Mouse (Mus musculus) heart, embryonic 12.5 days (tissue): Measurements from ENCODE around the gene Ccin. TPM values are rescaled to one million over a fixed set of nuclear protein-coding genes. Genes with fewer than 3 reads are reported as not detected.

Experiments used
- ATAC-seq: fragments of 200-750 bp; cut with Nextera tagmentation; 2 replicates; pipeline ENCODE4 v1.8.0; 2017; ENCODE audit warnings: moderate TSS enrichment, moderate library complexity; ENCODE audit not compliant: insufficient number of reproducible peaks, low FRiP score
- H3K27ac ChIP-seq: fragments of 300-500 bp; sonication (generic); 2 replicates; pipeline ENCODE4 v1.5.1; 2016; ENCODE audit warnings: mild to moderate bottlenecking, moderate library complexity; ENCODE audit not compliant: poor library complexity, severe bottlenecking
- H3K27me3 ChIP-seq: fragments of 300-500 bp; sonication (generic); replicated peaks from 2 replicates; pipeline ENCODE4 v1.6.1; 2016; ENCODE audit warnings: mild to moderate bottlenecking, moderate library complexity
- H3K36me3 ChIP-seq: fragments of 300-500 bp; sonication (generic); 2 replicates; pipeline ENCODE4 v1.6.1; 2016; ENCODE audit warnings: mild to moderate bottlenecking, moderate library complexity
- H3K4me1 ChIP-seq: fragments of 300-500 bp; sonication (generic); replicated peaks from 2 replicates; pipeline ENCODE4 v1.6.1; 2016; ENCODE audit warnings: mild to moderate bottlenecking
- H3K4me2 ChIP-seq: fragments of 300-500 bp; sonication (generic); 2 replicates; pipeline ENCODE4 v1.6.1; 2016; ENCODE audit warnings: mild to moderate bottlenecking, moderate library complexity
- H3K4me3 ChIP-seq: fragments of 300-500 bp; sonication (generic); 2 replicates; pipeline ENCODE4 v1.5.1; 2016; ENCODE audit warnings: mild to moderate bottlenecking
- H3K9ac ChIP-seq: fragments of 300-500 bp; sonication (generic); 2 replicates; pipeline ENCODE4 v1.6.1; 2016; ENCODE audit warnings: mild to moderate bottlenecking, moderate library complexity
- H3K9me3 ChIP-seq: fragments of 300-500 bp; sonication (generic); replicated peaks from 2 replicates; pipeline ENCODE4 v1.6.1; 2016; ENCODE audit warnings: mild to moderate bottlenecking, moderate library complexity
- WGBS: fragments of 180-500 bp; shearing (Covaris S2); methylation state at CpG from one replicate; pipeline ENCODE4 v1.1.7; 2016; 5-methylcytosine and 5-hydroxymethylcytosine counted together
- polyA plus RNA-seq: library from polyadenylated mRNA; unstranded; fragments of >200 nt; fragmentation: Nextera tagmentation; extraction: Ambion mirVana; gene quantifications from 2 replicates; pipeline ENCODE4 v1.2.1, GENCODE M21; 2016

Gene Ccin
- 0.09 TPM in 1 of 2 replicates, not detected in the other for polyA plus RNA-seq

DNA sequence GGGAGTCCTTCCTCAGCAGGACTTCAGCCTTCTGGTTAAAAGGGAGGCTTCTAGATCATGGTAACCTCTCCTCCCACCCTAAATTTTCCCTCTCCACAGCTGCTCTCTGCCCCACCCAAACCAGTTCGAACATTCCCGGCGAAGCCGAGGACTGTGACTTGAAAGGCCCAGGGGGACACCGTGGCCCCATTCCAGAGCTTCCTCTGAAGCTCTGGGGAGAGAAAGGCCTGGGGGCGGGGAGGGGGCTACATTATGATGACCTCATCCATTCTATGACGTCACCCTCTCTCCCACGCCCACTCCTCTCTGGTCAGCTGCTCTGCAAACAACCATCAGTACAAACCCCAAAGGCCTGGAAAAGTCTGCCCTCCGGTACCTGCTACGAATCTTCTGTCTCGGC, at the start of gene Ccin:
Gene Ccin, plus strand, starts transcription at position 303 of the 400 bp plus-strand sequence.
- Histone ChIP-seq H3K27me3 (peaks cover 5% of the 10 kb centered on the region; the same call in 1 of the 2 replicates), H3K9ac (peak within 1 kb of the TSS; percentile 72), H3K36me3 (peaks cover 3% of the 10 kb centered on the region; the same call in 1 of the 2 replicates), H3K4me1 (peaks cover 15% of the 10 kb centered on the region), H3K4me2 (peak within 1 kb of the TSS; percentile 75), H3K27ac (no peak within 1 kb of the TSS), H3K9me3 (no peaks in the 10 kb centered on the region), H3K4me3 (peak within 1 kb of the TSS; percentile 44)
- no peak for ATAC-seq
- 68% methylated on average over 11 of the region's 11 CpGs for WGBS

DNA sequence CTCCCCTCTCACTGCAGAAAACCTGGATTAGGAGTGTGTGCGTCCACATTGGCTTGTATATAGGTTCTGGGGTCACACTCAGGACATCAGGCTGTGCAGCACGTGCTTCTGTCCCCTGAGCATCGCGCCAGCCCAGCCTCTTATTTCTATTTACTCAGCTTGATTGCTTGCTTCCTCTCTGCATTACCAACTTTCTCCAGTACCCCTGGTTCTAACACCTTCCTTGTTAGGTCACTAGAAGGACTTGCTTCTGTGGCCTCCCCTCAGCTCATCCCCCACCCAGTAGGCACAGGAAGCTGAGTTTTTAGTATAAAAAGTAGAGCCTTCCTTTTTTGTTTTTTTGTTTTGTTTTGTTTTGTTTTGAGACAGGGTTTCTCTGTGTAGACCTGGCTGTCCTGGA, 47.1 kb upstream of the Ccin start:
- ATAC-seq: no peak
- no peak overlapping the region for H3K9ac ChIP-seq
- WGBS: 67% methylated on average over 4 of the region's 4 CpGs
- H3K36me3 ChIP-seq: peaks cover 59% of the 10 kb centered on the region
- no peak overlapping the region for H3K4me3 ChIP-seq
- H3K9me3 ChIP-seq: no peaks in the 10 kb centered on the region
- H3K4me2 ChIP-seq: no peak overlapping the region
- 0 out of 2 replicates have a peak, but pooled peaks cover 6% of the 10 kb centered on the region for H3K4me1 ChIP-seq
- H3K27me3 ChIP-seq: no peaks in the 10 kb centered on the region
- no peak overlapping the region for H3K27ac ChIP-seq

DNA sequence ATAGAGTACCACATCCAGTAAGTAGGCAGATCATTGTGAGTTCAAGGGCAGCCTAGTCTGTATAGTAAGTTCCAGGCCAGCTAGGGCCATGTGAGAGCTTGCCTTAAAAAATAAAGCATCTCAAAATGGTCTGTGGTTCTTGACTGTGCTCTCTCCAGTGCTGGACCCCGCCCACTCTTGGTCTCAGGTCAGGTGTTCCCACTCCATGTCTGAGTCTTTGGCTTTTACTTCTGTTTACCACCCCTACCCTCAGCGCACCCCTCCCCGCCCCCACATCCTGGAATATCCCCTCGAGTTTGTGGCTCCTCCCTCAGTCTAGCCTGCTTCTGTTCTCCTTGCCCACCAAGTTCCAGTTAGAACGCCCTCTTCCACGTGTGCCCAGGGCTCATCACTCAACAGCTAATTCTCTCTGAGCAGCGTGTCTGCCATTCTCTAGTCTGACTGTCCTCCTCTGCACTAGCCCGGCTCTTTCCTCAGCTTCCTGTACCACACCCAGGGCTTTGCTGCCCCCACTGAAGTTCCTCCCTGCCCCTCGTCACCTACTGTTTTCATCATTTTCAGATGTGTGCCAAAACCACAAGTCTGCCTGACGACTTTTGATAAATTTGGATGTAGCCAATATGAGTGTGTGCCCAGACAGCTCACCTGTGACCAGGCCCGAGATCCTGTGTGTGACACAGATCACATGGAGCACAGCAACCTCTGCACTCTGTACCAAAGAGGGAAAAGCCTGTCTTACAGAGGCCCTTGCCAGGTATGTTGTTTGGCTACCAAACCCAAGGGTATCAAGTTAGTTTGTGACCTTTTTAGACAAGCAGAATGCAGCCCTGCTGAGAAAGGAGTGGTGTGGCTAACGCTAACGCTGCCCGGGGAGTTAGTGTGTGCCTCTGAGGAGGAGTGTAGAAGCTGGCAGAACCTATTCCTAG, 46.3 kb upstream of the Ccin start:
- Histone ChIP-seq H3K4me2 (no peak overlapping the region), H3K36me3 (peaks cover 55% of the 10 kb centered on the region), H3K27ac (no peak overlapping the region), H3K4me1 (0 out of 2 replicates have a peak, but pooled peaks cover 3% of the 10 kb centered on the region), H3K9ac (no peak overlapping the region), H3K27me3 (no peaks in the 10 kb centered on the region), H3K4me3 (no peak overlapping the region), H3K9me3 (no peaks in the 10 kb centered on the region)
- WGBS: 72% methylated on average over 14 of the region's 14 CpGs
- 0 out of 2 replicates have a peak, but pooled peaks have one; percentile 29 for ATAC-seq

DNA sequence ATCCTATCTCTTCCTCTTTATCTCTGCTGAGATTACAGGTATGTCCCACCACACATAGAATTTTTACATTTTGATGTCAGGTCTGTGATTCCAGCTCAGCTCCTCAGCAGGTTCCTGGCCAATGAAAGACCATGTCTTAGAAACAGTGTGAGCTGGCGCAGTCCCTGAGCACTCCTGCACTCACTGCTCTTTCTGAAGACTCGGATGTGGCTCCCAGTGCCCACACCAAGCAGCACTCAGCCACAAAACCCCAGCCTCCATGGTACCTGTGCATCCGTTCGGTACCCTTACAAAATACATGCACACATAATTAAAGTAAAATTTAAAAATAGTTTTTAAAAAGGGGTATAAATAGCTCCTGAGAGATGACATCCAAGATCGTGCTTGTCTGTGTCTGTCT, 42.0 kb upstream of the Ccin start:
- 87% methylated on average over 5 of the region's 5 CpGs for WGBS
- Histone ChIP-seq H3K36me3 (peaks cover 64% of the 10 kb centered on the region), H3K9me3 (no peaks in the 10 kb centered on the region), H3K4me3 (no peak overlapping the region), H3K9ac (no peak overlapping the region), H3K4me1 (0 out of 2 replicates have a peak, but pooled peaks cover 3% of the 10 kb centered on the region), H3K27ac (no peak overlapping the region), H3K4me2 (no peak overlapping the region), H3K27me3 (no peaks in the 10 kb centered on the region)
- no peak for ATAC-seq

DNA sequence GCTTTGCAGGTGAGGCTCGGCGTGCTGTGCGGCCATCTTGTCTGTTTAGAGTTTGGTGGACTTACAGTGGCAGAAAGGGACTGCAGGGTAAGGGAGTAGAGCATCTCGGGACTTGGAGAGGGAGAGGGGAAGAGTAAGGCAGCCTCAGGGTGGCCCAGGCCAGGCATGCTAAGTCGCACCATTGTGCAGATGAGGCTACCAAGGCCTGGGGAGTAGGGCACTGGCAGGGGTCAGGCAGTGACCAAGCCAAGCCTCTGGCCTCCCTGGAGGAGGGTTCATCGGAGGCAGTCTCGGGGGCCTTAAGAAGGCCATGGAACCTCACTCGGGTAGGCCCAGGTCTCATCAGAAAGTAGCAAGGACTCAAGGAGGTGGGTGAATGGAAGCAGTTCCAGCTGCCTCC, 40.9 kb upstream of the Ccin start:
- Histone ChIP-seq H3K4me2 (no peak overlapping the region), H3K36me3 (peaks cover 67% of the 10 kb centered on the region), H3K27me3 (no peaks in the 10 kb centered on the region), H3K4me3 (no peak overlapping the region), H3K9ac (no peak overlapping the region), H3K4me1 (no peaks in the 10 kb centered on the region), H3K27ac (no peak overlapping the region), H3K9me3 (no peaks in the 10 kb centered on the region)
- ATAC-seq: no peak
- 88% methylated on average over 8 of the region's 8 CpGs for WGBS

DNA sequence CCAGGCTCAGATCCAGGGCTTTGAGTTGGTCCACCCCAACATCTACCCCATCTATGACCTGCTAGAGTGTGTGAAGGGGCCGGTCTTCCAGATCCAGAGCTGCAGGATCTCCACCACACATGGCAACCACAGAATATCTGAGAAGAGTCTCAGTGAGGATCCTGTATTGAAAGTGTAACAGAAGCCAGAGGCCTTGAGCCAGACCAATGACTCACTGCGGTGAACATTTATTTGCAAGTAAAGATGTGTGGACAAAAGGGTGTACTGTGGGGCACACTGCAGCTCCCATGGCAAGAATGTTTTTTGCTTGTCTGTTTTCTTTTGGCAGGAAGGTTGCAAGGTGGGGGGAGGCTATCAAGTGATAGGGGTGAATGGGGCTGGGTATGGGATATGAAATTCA, 35.7 kb upstream of the Ccin start:
- Histone ChIP-seq H3K4me2 (no peak overlapping the region), H3K4me3 (no peak overlapping the region), H3K27ac (no peak overlapping the region), H3K36me3 (peaks cover 31% of the 10 kb centered on the region), H3K9ac (no peak overlapping the region), H3K4me1 (no peaks in the 10 kb centered on the region), H3K9me3 (no peaks in the 10 kb centered on the region), H3K27me3 (no peaks in the 10 kb centered on the region)
- ATAC-seq: no peak
- WGBS: 89% methylated on average over 2 of the region's 2 CpGs

DNA sequence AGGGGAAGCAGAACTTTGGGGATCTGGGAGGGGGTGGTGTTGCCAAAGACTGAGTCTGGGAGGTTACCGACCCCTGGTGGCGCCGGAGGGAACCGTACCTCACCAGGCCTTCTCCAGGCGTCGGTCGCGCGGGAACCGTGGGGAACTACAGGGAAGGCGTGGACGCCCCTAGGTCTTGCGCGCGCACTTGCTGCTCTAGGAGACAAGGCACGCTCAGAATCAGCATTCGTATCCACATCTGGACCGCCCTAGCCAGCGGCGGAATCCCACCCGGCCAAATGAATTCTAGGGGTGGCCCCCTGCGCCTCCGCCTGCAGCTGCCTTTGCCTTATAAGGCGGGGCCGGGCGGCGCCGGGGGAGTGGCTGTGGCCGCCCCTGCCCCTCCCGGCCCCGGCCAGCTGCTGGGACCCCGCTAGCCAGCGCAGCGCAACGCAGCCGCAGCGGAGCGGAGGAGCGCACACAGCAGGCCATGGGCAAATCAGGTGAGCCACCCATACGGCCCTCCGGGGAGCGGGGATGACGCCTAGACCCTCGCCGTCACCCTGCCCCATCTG, 25.9 kb upstream of the Ccin start, which contains the start of gene Glipr2:
Gene Glipr2, plus strand, starts transcription at position 110 of the 554 bp plus-strand sequence.
- H3K9ac ChIP-seq: peak within 1 kb of the TSS; percentile 84
- 1% methylated on average over 45 of the region's 45 CpGs for WGBS
- H3K4me1 ChIP-seq: peaks cover 22% of the 10 kb centered on the region
- ATAC-seq: peak; percentile 89
- peak within 1 kb of the TSS; percentile 79 for H3K4me3 ChIP-seq
- H3K9me3 ChIP-seq: no peaks in the 10 kb centered on the region
- H3K27me3 ChIP-seq: no peaks in the 10 kb centered on the region
- no peaks in the 10 kb centered on the region for H3K36me3 ChIP-seq
- H3K4me2 ChIP-seq: peak within 1 kb of the TSS; percentile 95
- peak within 1 kb of the TSS; percentile 89 for H3K27ac ChIP-seq

DNA sequence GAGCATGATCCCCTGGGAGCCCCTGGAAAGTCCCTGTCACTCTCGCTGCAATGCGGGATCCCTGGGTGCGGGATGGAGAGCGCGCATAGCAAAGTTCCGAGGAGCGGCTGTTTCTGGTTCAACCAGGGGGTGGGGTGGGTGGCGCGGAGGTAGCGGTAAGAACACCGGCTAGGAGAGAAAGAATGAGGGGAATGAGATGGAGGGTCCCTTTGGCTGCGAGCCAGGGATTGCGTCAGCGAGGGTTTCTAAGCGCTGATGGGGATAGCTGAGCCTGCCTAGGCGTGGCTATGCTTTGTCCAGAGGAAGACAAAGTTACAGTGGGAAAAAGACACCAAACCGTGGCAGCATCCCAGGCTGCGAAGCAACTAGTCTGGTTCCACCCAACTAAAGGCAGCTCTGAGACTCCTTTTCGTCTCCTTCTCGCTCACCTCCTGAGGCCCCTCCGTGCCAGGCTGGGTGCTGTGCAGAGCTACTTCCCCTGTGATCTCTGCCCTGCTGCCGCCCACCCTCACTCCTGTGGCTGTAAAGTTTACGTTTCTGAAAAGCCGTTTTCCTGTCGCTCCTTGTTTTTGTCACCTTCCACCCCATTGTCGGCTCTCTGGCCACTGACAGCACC, 25.3 kb upstream of the Ccin start:
- Histone ChIP-seq H3K4me1 (peaks cover 22% of the 10 kb centered on the region), H3K9me3 (no peaks in the 10 kb centered on the region), H3K9ac (peak overlapping the region; percentile 84), H3K4me3 (peak overlapping the region; percentile 79), H3K27me3 (no peaks in the 10 kb centered on the region), H3K4me2 (peak overlapping the region; percentile 95), H3K36me3 (no peaks in the 10 kb centered on the region), H3K27ac (peak overlapping the region; percentile 89)
- peak; percentile 66 for ATAC-seq
- WGBS: under 1% methylated on average over 26 of the region's 26 CpGs

DNA sequence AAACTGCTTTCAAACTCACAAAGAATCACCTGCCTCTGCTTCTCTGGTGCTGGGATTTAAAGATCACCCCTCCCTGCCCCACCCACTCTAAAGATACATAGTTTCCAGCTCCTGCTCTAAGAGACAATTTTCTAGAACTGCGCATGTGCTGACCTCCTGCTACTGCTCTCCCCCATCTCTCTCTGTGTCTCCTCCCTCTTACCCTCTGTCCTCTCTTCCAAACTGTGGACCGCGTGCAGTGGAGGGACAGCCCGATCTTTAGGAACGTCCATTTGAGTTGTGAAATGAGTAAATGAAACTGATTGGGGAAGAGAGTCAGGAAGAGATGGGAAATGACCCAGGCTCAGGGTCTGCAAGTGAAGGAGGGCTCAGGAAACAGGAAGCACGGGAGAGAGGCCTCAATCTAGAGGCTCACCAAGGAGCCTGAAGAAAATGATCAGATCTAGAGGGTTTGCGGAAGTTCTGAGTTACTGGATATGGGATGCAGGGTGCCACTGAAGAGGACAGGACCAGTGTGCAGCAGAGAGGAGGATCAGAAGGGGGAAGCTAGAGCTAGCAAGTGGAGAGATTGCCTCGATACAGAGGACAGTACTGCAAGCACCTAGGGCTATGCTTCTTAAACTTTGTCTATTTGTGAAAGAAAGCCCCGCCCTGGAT, 23.6 kb upstream of the Ccin start:
- no peaks in the 10 kb centered on the region for H3K9me3 ChIP-seq
- H3K36me3 ChIP-seq: no peaks in the 10 kb centered on the region
- 46% methylated on average over 9 of the region's 9 CpGs for WGBS
- H3K27ac ChIP-seq: no peak overlapping the region
- H3K27me3 ChIP-seq: no peaks in the 10 kb centered on the region
- H3K4me3 ChIP-seq: peak overlapping the region; percentile 11; the same call in 1 of the 2 replicates
- no peak for ATAC-seq
- peak overlapping the region; percentile 40; the same call in 1 of the 2 replicates for H3K9ac ChIP-seq
- peaks cover 35% of the 10 kb centered on the region for H3K4me1 ChIP-seq
- peak overlapping the region; percentile 47 for H3K4me2 ChIP-seq

DNA sequence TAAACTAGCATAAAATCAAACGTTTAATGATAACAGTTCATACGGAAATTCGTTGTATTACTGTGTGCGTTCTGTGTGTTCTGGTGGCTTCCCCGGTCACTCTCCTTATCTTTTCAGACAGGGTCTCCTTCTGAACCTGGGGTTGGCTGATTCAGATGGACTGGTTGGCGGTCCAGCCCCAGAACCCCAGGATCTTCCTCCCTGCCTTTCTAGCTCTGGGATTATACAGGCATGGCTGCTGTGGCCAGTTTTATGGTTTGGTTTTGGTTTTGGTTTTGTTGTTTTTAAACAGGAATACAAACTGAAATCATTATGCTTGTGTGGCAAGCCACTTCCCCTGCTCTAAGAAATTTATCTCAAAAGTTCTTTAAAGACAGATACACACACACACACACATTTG, 23.1 kb upstream of the Ccin start:
- WGBS: 56% methylated on average over 6 of the region's 6 CpGs
- no peak overlapping the region for H3K4me3 ChIP-seq
- no peaks in the 10 kb centered on the region for H3K27me3 ChIP-seq
- H3K9me3 ChIP-seq: no peaks in the 10 kb centered on the region
- ATAC-seq: no peak
- no peak overlapping the region for H3K9ac ChIP-seq
- H3K27ac ChIP-seq: no peak overlapping the region
- peak overlapping the region; percentile 47 for H3K4me2 ChIP-seq
- H3K4me1 ChIP-seq: peaks cover 40% of the 10 kb centered on the region
- no peaks in the 10 kb centered on the region for H3K36me3 ChIP-seq
